Mouse (Mus musculus) left cerebral cortex, postnatal 10 days (tissue): Measurements from ENCODE around the gene Peg3. TPM values are rescaled to one million over a fixed set of nuclear protein-coding genes. Genes with fewer than 3 reads are reported as not detected.
A peak's percentile ranks its signal among the peaks of the same experiment; 100 is the strongest.

Experiments
- DNase-seq, 2 experiments: peaks; one replicate each; pipeline ENCODE4 v3.0.0; 2021 to 2022; ENCODE audit warnings: low spot score in 2 of 2, mixed read lengths in 1 of 2; ENCODE audit errors: extremely low spot score in 1 of 2
- intact Hi-C: fragments of 180-260 bp; cut with DNase I; formaldehyde crosslinking; loops from one replicate; pipeline ENCODE4 v1.15.1; 2025
- total RNA-seq, 2 experiments: library from RNA; stranded (reverse); gene quantifications; 2 replicates each; pipeline ENCODE4 v1.2.3; 2021

Peg3 gene
- total RNA-seq, 2 experiments from 2014 or later: 170 to 180 TPM

GRCm38 (mm10) chr7:6728263-6728931, 1.8 kb downstream of the Peg3 start:
- peak; percentile 93 to 96 for DNase-seq
- intact Hi-C loops: no loop called here

DNA sequence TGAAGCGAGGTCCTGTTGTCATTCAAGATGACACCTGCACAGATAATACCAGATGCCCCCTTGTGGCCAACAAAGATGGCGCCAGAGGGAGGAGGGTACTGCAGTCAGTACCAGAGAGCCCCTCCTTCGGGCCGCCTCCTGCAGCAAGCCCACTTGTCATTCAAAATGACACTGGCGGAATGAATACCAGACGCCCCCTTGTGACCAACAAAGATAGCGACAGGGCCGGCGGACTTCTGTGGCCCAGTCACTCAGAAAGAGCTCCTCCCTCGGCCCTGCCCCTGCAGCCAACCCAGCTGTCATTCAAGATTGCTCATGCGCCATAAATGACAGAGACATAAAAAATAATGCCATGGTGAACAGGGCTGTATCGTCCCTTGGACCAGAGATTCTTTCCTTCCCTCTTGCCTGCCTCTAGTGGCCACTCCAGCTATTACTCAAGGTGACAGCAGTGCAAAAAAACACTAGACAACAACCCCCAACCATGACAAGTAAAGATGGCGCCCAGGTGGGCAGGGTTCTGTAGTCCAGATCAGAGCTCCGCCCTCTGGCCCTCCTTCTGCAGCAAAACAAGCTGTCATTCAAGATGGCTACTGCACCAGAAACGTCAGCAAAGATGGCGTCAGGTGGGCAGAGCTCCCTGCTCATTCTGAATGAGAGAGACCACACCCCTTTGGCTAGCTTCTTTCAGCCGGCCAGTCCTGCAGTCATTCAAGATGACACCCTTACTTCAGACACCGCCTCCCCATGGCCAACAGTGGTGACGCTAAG, 2.7 kb downstream of the Peg3 start:
- intact Hi-C loops: no loop called here
- peak; percentile 86 to 93 for DNase-seq

- intact Hi-C loops: loop anchor here (10.0 kb wide), 1 partner anchor 355 kb away; no protein-coding TSS in a partner anchor
- DNase-seq: no peak
Measured at GRCm38 (mm10) chr7:6709396-6709795, 20.8 kb downstream of the Peg3 start.

DNA sequence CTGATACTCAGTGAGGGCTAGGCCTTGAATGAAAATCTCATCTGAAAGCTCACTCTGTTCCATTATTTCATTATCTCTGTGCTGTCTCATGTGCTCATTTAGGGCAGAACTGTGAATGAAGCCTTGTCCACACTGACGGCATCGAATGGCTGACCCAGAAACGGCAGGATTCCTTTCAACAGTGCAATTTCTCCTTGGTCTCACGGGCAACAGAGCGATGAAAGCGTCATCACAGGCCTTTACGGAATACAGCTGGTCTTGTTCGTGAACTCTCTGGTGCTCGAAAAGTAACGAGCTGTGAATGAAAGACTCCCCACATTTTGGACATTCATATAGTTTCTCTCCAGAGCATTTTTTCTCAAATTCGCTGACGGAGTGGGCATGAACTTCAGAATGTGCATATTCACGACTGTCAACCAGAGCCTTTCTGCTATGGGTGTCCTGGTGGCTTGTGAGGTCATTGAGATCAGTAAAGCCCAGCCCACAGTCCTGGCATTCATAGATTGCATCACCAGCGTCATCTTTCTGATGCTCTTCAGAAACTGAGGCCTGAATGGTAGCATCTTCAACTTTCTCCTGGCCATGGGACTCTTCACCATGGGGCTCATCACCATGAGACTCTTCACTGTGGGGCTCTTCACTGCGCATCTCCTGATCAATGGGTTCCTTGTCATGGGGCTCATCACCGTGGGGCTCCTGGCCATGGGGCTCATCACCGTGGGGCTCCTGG, 21.6 kb downstream of the Peg3 start:
- intact Hi-C loops: loop anchor here (10.0 kb wide), 1 partner anchor 354 kb away; no protein-coding TSS in a partner anchor

GRCm38 (mm10) chr7:6707416-6708015, 22.7 kb downstream of the Peg3 start:
- DNase-seq: no peak
- intact Hi-C loops: loop anchor here (10.0 kb wide), 1 partner anchor 353 kb away; no protein-coding TSS in a partner anchor

More for the DNA sequence above, 21.6 kb downstream of the Peg3 start:
- DNase-seq: no peak

GRCm38 (mm10) chr7:6699230-6699629, 31.0 kb downstream of the Peg3 start:
- no peak for DNase-seq
- intact Hi-C loops: loop anchor here (10.0 kb wide), 1 partner anchor 114 kb away; no protein-coding TSS in a partner anchor

- intact Hi-C loops: loop anchor here (10.0 kb wide), 1 partner anchor 112 kb away; no protein-coding TSS in a partner anchor
- peak; percentile 87 to 91 for DNase-seq
Measured at GRCm38 (mm10) chr7:6696241-6697045, 33.8 kb downstream of the Peg3 start, which contains the start of gene Zim1. Gene Zim1 (minus strand): TSS chr7:6696450.

DNA sequence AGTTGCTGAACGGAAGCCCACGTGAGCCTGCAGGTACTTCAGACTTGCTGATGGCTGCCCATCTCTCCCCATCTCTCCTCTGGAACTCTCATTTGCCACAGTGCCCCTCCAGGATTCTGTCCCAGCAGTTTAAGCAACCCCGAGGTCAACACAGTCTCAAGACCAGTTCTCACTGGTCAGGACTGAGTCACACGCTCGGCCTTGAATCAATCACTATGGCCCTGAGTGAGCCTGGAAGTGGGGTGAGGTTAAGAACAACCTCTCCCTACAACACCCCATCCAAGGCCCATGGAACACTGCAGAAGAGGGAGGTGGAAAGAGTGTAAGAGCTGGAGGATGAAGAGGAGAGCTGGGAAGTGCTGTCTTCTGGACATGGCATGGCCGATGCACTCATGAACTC, 44.7 kb downstream of the Peg3 start:
- intact Hi-C loops: no loop called here
- DNase-seq: no peak

GRCm38 (mm10) chr7:6666726-6667125, 63.5 kb downstream of the Peg3 start:
- intact Hi-C loops: no loop called here

GRCm38 (mm10) chr7:6663430-6663829, 66.8 kb downstream of the Peg3 start:
- DNase-seq: no peak
- intact Hi-C loops: loop anchor here (5.0 kb wide), 1 partner anchor 254 kb away; no protein-coding TSS in a partner anchor

More at GRCm38 (mm10) chr7:6666726-6667125, 63.5 kb downstream of the Peg3 start:
- DNase-seq: no peak

DNA sequence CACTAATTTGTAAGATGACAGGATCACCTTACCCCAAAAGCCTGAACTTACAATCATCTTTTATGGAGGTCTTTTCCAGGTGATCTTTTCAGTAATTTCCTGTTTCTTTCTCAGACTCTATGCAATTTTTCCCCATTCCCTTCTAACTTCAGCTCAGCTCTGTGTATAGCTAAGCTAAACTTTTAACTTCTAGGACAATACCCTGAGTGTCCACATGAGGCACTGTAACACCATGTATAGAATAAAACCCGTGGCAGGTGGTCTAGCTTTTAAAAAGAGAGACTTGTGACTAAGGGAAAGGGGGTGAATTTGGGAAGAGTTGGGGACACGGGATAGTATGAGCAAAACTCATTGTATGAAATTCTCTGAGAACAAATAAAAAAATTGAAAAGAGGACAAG, 70.6 kb downstream of the Peg3 start:
- intact Hi-C loops: loop anchor here (2.0 to 5.0 kb wide), 2 partner anchors 258 to 277 kb away; no protein-coding TSS in a partner anchor
- peak in 1 of 2 experiments; percentile 58 for DNase-seq

GRCm38 (mm10) chr7:6658606-6659005, 71.6 kb downstream of the Peg3 start:
- no peak for DNase-seq
- intact Hi-C loops: loop anchor here (2.0 kb wide), 1 partner anchor 278 kb away; no protein-coding TSS in a partner anchor

Other genes with a start within 250 kb of the Peg3 start
- not detected for gene Olfr5, start 243.5 kb downstream of the Peg3 start, total RNA-seq
- gene Olfr1347, start 230.7 kb downstream of the Peg3 start, total RNA-seq: not detected
- not detected for gene Olfr1348, start 221.7 kb downstream of the Peg3 start, total RNA-seq
- gene Olfr1349, start 207.5 kb downstream of the Peg3 start, total RNA-seq: not detected
- not detected for gene Olfr1350, start 165.6 kb downstream of the Peg3 start, total RNA-seq
- gene Zim1, start 34.0 kb downstream of the Peg3 start, total RNA-seq: 10 to 100 TPM; 10.2 to 13.5 TPM
- 10 to 100 TPM; 57.4 to 60.2 TPM for gene Usp29, start 147 bp upstream of the Peg3 start, total RNA-seq